Mouse (Mus musculus) lung, postnatal 0 days (tissue): Measurements from ENCODE around the gene Cntnap2. TPM values are rescaled to one million over a fixed set of nuclear protein-coding genes. Genes with fewer than 3 reads are reported as not detected.
"Not testable (repeated sequence)": the region's sequence is repeated elsewhere in the genome, so short reads cannot be mapped to it uniquely, and the experiment has no call there.

Experiments
- ATAC-seq: fragments of 200-750 bp; cut with Nextera tagmentation; 2 replicates; pipeline ENCODE4 v1.8.0; 2017; ENCODE audit warnings: moderate library complexity
- DNase-seq: peaks from one replicate; pipeline ENCODE4 v3.0.0-alpha.2; 2016; ENCODE audit warnings: low spot score
- H3K27ac ChIP-seq: fragments of 300-500 bp; sonication (generic); 2 replicates; pipeline ENCODE4 v1.5.1; 2014; ENCODE audit warnings: antibody characterized with exemption, mild to moderate bottlenecking, low read length, mixed read lengths
- H3K27me3 ChIP-seq: fragments of 300-500 bp; sonication (generic); replicated peaks from 2 replicates; pipeline ENCODE4 v1.6.1; 2014; ENCODE audit warnings: low read length, mixed read lengths; ENCODE audit not compliant: insufficient read depth
- H3K36me3 ChIP-seq: fragments of 300-500 bp; sonication (generic); 2 replicates; pipeline ENCODE4 v1.6.1; 2014; ENCODE audit warnings: low read length, mixed read lengths; ENCODE audit not compliant: insufficient read depth
- H3K4me1 ChIP-seq: fragments of 300-500 bp; sonication (generic); 2 replicates; pipeline ENCODE4 v1.6.1; 2014; ENCODE audit warnings: antibody characterized with exemption, low read depth, low read length, mixed read lengths; ENCODE audit not compliant: insufficient read depth
- H3K4me2 ChIP-seq: fragments of 300-500 bp; sonication (generic); replicated peaks from 2 replicates; pipeline ENCODE4 v1.6.1; 2014; ENCODE audit warnings: low read depth, mild to moderate bottlenecking, low read length, moderate library complexity, mixed read lengths
- H3K4me3 ChIP-seq: fragments of 300-500 bp; sonication (generic); 2 replicates; pipeline ENCODE4 v1.5.1; 2014; ENCODE audit warnings: low read depth, low read length
- H3K9ac ChIP-seq: fragments of 300-500 bp; sonication (generic); replicated peaks from 2 replicates; pipeline ENCODE4 v1.6.1; 2014; ENCODE audit warnings: low read depth, mild to moderate bottlenecking
- H3K9me3 ChIP-seq: fragments of 300-500 bp; sonication (generic); 2 replicates; pipeline ENCODE4 v1.6.1; 2016; ENCODE audit warnings: low read length, mixed read lengths
- CTCF ChIP-seq: IDR thresholded peaks from 2 replicates; pipeline ENCODE4 v1.5.1; 2016; ENCODE audit warnings: antibody characterized with exemption, mild to moderate bottlenecking
- EP300 ChIP-seq: IDR thresholded peaks from 2 replicates; pipeline ENCODE4 v1.6.1; 2016; ENCODE audit warnings: antibody characterized with exemption, mild to moderate bottlenecking, control low read depth
- WGBS: fragments of 180-500 bp; shearing (Covaris S2); extraction: QIAGEN DNeasy Blood & Tissue Kit; methylation state at CpG from one replicate; pipeline ENCODE4 v1.1.7; 2014; 5-methylcytosine and 5-hydroxymethylcytosine counted together
- polyA plus RNA-seq: library from polyadenylated mRNA; unstranded; fragments of >200 nt; fragmentation: Nextera tagmentation; extraction: Ambion mirVana; gene quantifications from 2 replicates; pipeline ENCODE4 v1.2.1, GENCODE M21; 2015

Gene Cntnap2
- polyA plus RNA-seq, 1 experiment from 2014 or later: 0.10 TPM

DNA sequence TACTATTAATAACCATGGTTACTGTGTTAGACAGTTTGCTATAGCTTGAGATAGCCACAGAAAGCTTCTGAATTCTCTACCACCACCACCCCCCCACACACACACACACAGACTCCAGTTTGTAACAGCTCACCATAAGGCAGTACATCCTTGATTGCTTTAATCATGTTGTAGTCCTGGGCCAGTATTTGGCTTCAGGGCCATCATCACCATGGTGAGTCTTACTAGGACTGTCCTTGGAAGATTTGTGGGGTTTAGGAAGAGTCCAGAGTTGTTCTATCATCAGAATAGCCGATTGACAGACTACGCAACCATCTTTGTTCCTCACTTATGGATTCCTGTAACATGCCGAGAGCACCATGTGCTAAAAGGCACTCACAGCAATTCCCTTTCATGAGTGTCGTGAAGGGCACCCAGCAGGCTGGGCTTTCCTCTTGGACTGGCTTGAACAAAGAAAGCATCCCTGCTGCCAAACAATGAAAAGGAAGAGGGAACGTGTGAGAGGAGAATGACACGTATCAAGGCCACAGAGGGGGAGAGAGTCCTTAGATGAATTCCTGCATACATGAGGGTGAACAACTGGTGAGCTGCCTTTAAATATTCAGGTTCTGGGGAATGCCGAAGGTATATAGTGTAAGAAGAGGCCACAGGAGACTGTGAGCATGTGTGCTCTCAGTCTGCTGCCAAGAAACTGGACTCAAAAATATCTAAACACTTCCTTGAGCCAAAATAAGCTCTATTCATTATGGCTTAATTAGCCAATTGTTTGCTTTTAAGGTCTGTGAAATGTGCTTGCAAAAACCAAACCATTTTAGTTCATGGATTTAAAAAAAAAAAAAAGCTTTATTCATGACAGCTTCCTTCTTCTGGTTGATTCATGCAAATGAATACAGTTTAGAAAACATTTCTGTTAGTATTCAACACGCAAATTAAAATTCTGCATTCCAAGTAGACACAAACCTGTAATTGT, 2213.7 kb downstream of the Cntnap2 start:
- Histone ChIP-seq H3K36me3 (no peaks in the 10 kb centered on the region), H3K9me3 (no peaks in the 10 kb centered on the region), H3K27ac (no peak overlapping the region), H3K4me2 (no peak overlapping the region), H3K27me3 (no peaks in the 10 kb centered on the region), H3K4me3 (no peak overlapping the region), H3K9ac (no peak overlapping the region), H3K4me1 (no peaks in the 10 kb centered on the region)
- DNase-seq (peak; percentile 10), ATAC-seq (no peak)
- TF ChIP-seq CTCF (no peak), EP300 (no peak)
- 59% methylated on average over 8 of the region's 8 CpGs for WGBS

DNA sequence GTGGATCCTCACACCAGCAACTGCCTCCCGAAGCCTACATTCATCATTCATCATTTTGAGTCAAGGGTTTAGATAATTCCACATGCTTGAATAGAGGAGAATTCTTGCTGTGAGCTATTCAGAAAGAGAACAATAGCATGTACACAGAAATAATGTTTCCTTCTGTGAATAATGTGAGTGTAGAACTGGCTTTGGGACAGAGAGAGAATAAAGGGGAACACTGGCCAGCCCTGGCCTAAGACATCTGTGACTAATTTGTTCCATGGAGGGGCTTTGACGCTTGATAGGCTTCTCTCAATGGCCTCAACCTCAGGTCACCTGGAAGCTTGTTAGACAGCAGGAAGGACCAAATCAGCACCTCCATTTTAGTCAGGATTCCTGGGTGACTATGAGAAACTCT, 2215.9 kb downstream of the Cntnap2 start:
- Histone ChIP-seq H3K4me1 (no peaks in the 10 kb centered on the region), H3K9me3 (no peaks in the 10 kb centered on the region), H3K27me3 (no peaks in the 10 kb centered on the region), H3K27ac (no peak overlapping the region), H3K4me2 (no peak overlapping the region), H3K9ac (no peak overlapping the region), H3K4me3 (no peak overlapping the region), H3K36me3 (no peaks in the 10 kb centered on the region)
- no peak for DNase-seq
- no peak for TF ChIP-seq EP300
- TF ChIP-seq CTCF: no peak
- WGBS: 55% methylated on average over 2 of the region's 2 CpGs
- ATAC-seq: no peak

DNA sequence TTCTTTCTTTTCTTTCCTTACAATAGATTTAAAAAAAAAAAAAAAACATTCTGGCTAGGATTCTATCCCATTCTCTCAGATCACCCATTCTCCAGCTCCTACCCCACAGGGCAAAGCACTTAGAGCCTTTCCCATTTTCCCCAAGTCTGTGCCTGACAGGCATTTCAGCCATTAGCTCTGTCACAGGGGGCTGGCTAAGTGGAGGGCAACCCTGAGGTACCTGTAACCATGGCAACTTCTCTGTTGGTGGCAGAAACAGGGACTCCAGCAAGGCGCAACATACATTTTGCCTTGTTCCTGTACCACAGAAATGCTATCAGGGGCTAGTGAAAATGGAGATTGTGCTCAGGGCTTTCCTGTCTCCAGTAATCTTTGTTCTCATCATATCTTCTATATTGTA, 2220.0 kb downstream of the Cntnap2 start:
- no peak for DNase-seq
- 63% methylated on average over 1 of the region's 1 CpGs for WGBS

GRCm38 (mm10) chr6:47281584-47281983, 2222.4 kb downstream of the Cntnap2 start:
- H3K4me1 ChIP-seq: no peaks in the 10 kb centered on the region
- DNase-seq (no peak), ATAC-seq (no peak)
- TF ChIP-seq CTCF (no peak), EP300 (no peak)
- no peaks in the 10 kb centered on the region for H3K36me3 ChIP-seq
- no peak overlapping the region for H3K27ac ChIP-seq
- no peak overlapping the region for H3K4me2 ChIP-seq
- H3K9ac ChIP-seq: no peak overlapping the region
- no peaks in the 10 kb centered on the region for H3K27me3 ChIP-seq
- H3K4me3 ChIP-seq: no peak overlapping the region
- no peaks in the 10 kb centered on the region for H3K9me3 ChIP-seq

More for the DNA sequence above, 2220.0 kb downstream of the Cntnap2 start:
- Histone ChIP-seq H3K27ac (no peak overlapping the region), H3K27me3 (no peaks in the 10 kb centered on the region), H3K4me2 (no peak overlapping the region), H3K4me1 (no peaks in the 10 kb centered on the region), H3K9ac (no peak overlapping the region), H3K36me3 (no peaks in the 10 kb centered on the region), H3K4me3 (no peak overlapping the region), H3K9me3 (no peaks in the 10 kb centered on the region)
- no peak for ATAC-seq
- no peak for TF ChIP-seq CTCF
- no peak for TF ChIP-seq EP300

- WGBS: 70% methylated on average over 2 of the region's 2 CpGs
- H3K4me3 ChIP-seq: no peak overlapping the region
- H3K36me3 ChIP-seq: no peaks in the 10 kb centered on the region
- DNase-seq: no peak
- no peak overlapping the region for H3K27ac ChIP-seq
- H3K4me1 ChIP-seq: no peaks in the 10 kb centered on the region
- TF ChIP-seq EP300 (no peak), CTCF (peak; percentile 43)
- H3K9ac ChIP-seq: no peak overlapping the region
- no peaks in the 10 kb centered on the region for H3K9me3 ChIP-seq
- H3K27me3 ChIP-seq: no peaks in the 10 kb centered on the region
- ATAC-seq: no peak
- H3K4me2 ChIP-seq: no peak overlapping the region
Observed at GRCm38 (mm10) chr6:47284794-47285193, 2225.6 kb downstream of the Cntnap2 start.

- WGBS: 44% methylated on average over 1 of the region's 1 CpGs
- Histone ChIP-seq H3K9ac (no peak overlapping the region), H3K27ac (no peak overlapping the region), H3K4me3 (no peak overlapping the region), H3K27me3 (no peaks in the 10 kb centered on the region), H3K36me3 (no peaks in the 10 kb centered on the region), H3K4me1 (no peaks in the 10 kb centered on the region), H3K9me3 (no peaks in the 10 kb centered on the region), H3K4me2 (no peak overlapping the region)
- DNase-seq: no peak
- no peak for TF ChIP-seq EP300
- TF ChIP-seq CTCF: no peak
- ATAC-seq: no peak
Observed at GRCm38 (mm10) chr6:47285742-47286141, 2226.6 kb downstream of the Cntnap2 start.

- not testable (repeated sequence) for DNase-seq, H3K9ac ChIP-seq, H3K36me3 ChIP-seq, H3K27ac ChIP-seq, H3K4me3 ChIP-seq, H3K4me2 ChIP-seq, H3K27me3 ChIP-seq, H3K9me3 ChIP-seq, H3K4me1 ChIP-seq, ATAC-seq
- WGBS: 59% methylated on average over 12 of the region's 12 CpGs
Observed at GRCm38 (mm10) chr6:47286247-47286967, 2227.2 kb downstream of the Cntnap2 start.
